Mouse (Mus musculus): ENCODE results near the gene Mef2c. TPM values are rescaled to one million over a fixed set of nuclear protein-coding genes. Genes with fewer than 3 reads are reported as not detected.
A peak's percentile ranks its signal among the peaks of the same experiment; 100 is the strongest.

Mef2c gene
- polyA plus RNA-seq, 1 experiment: 19.4 TPM

GRCm38 (mm10) chr13:83484721-83485369 lies 19.0 kb upstream of the Mef2c start:
- no peak for TF ChIP-seq POLR2A (IDR thresholded peaks at IDR 0.05; ENCODE audit: borderline replicate concordance, extremely low read depth, insufficient read depth, insufficient read length, poor library complexity, severe bottlenecking)
- TF ChIP-seq CTCF (IDR thresholded peaks at IDR 0.05; ENCODE audit: borderline replicate concordance, extremely low read depth, insufficient read depth, insufficient read length): no peak
- peak; percentile 71 for DNase-seq (ENCODE audit: low read depth)

- TF ChIP-seq POLR2A (IDR thresholded peaks at IDR 0.05; ENCODE audit: borderline replicate concordance, extremely low read depth, insufficient read depth, insufficient read length, poor library complexity, severe bottlenecking): no peak
- TF ChIP-seq CTCF (IDR thresholded peaks at IDR 0.05; ENCODE audit: borderline replicate concordance, extremely low read depth, insufficient read depth, insufficient read length): no peak
- no peak for DNase-seq (ENCODE audit: low read depth)
Measured at GRCm38 (mm10) chr13:83492051-83492450, 11.8 kb upstream of the Mef2c start.

- no peak for DNase-seq (ENCODE audit: low read depth)
- TF ChIP-seq POLR2A (IDR thresholded peaks at IDR 0.05; ENCODE audit: borderline replicate concordance, extremely low read depth, insufficient read depth, insufficient read length, poor library complexity, severe bottlenecking): no peak
- no peak for TF ChIP-seq CTCF (IDR thresholded peaks at IDR 0.05; ENCODE audit: borderline replicate concordance, extremely low read depth, insufficient read depth, insufficient read length)
Measured at GRCm38 (mm10) chr13:83497708-83498107, 6.1 kb upstream of the Mef2c start.

GRCm38 (mm10) chr13:83499526-83499925 lies 4.3 kb upstream of the Mef2c start:
- no peak for DNase-seq (ENCODE audit: low read depth)
- TF ChIP-seq CTCF (IDR thresholded peaks at IDR 0.05; ENCODE audit: borderline replicate concordance, extremely low read depth, insufficient read depth, insufficient read length) (no peak), POLR2A (IDR thresholded peaks at IDR 0.05; ENCODE audit: borderline replicate concordance, extremely low read depth, insufficient read depth, insufficient read length, poor library complexity, severe bottlenecking) (no peak)

GRCm38 (mm10) chr13:83507687-83508086 lies 3.9 kb downstream of the Mef2c start:
- TF ChIP-seq POLR2A (IDR thresholded peaks at IDR 0.05; ENCODE audit: borderline replicate concordance, extremely low read depth, insufficient read depth, insufficient read length, poor library complexity, severe bottlenecking): no peak
- no peak for TF ChIP-seq CTCF (IDR thresholded peaks at IDR 0.05; ENCODE audit: borderline replicate concordance, extremely low read depth, insufficient read depth, insufficient read length)
- no peak for DNase-seq (ENCODE audit: low read depth)

- no peak for TF ChIP-seq POLR2A (IDR thresholded peaks at IDR 0.05; ENCODE audit: borderline replicate concordance, extremely low read depth, insufficient read depth, insufficient read length, poor library complexity, severe bottlenecking)
- TF ChIP-seq CTCF (IDR thresholded peaks at IDR 0.05; ENCODE audit: borderline replicate concordance, extremely low read depth, insufficient read depth, insufficient read length): no peak
Measured at GRCm38 (mm10) chr13:83515013-83515547, 11.2 kb downstream of the Mef2c start.

GRCm38 (mm10) chr13:83517660-83518609 lies 14.1 kb downstream of the Mef2c start:
- DNase-seq (ENCODE audit: low read depth): peak; percentile 92
- TF ChIP-seq POLR2A (IDR thresholded peaks at IDR 0.05; ENCODE audit: borderline replicate concordance, extremely low read depth, insufficient read depth, insufficient read length, poor library complexity, severe bottlenecking) (peak; percentile 39; the same call in 1 of the 2 replicates), CTCF (IDR thresholded peaks at IDR 0.05; ENCODE audit: borderline replicate concordance, extremely low read depth, insufficient read depth, insufficient read length) (no peak)

More at GRCm38 (mm10) chr13:83515013-83515547, 11.2 kb downstream of the Mef2c start:
- no peak for DNase-seq (ENCODE audit: low read depth)

- no peak for TF ChIP-seq CTCF (IDR thresholded peaks at IDR 0.05; ENCODE audit: borderline replicate concordance, extremely low read depth, insufficient read depth, insufficient read length)
- TF ChIP-seq POLR2A (IDR thresholded peaks at IDR 0.05; ENCODE audit: borderline replicate concordance, extremely low read depth, insufficient read depth, insufficient read length, poor library complexity, severe bottlenecking): no peak
- DNase-seq (ENCODE audit: low read depth): peak; percentile 60
Measured at GRCm38 (mm10) chr13:83520807-83521206, 17.0 kb downstream of the Mef2c start.

- DNase-seq (ENCODE audit: low read depth): peak; percentile 79
- TF ChIP-seq CTCF (IDR thresholded peaks at IDR 0.05; ENCODE audit: borderline replicate concordance, extremely low read depth, insufficient read depth, insufficient read length) (no peak), POLR2A (IDR thresholded peaks at IDR 0.05; ENCODE audit: borderline replicate concordance, extremely low read depth, insufficient read depth, insufficient read length, poor library complexity, severe bottlenecking) (no peak)
Measured at GRCm38 (mm10) chr13:83523232-83523969, 19.6 kb downstream of the Mef2c start.

GRCm38 (mm10) chr13:83524159-83524901 lies 20.5 kb downstream of the Mef2c start:
- TF ChIP-seq CTCF (IDR thresholded peaks at IDR 0.05; ENCODE audit: borderline replicate concordance, extremely low read depth, insufficient read depth, insufficient read length) (no peak), POLR2A (IDR thresholded peaks at IDR 0.05; ENCODE audit: borderline replicate concordance, extremely low read depth, insufficient read depth, insufficient read length, poor library complexity, severe bottlenecking) (peak; percentile 43; the same call in 1 of the 2 replicates)
- peak; percentile 95 for DNase-seq (ENCODE audit: low read depth)
